Mouse (Mus musculus) cerebellum, adult 2 months (tissue): ENCODE measurements around the gene Pcdh7.

ENCODE experiments used
- CTCF ChIP-seq: fragments of 200-500 bp; IDR thresholded peaks from 2 replicates; pipeline ENCODE4 v1.5.1; 2011; ENCODE audit warnings: low read depth, mild to moderate bottlenecking, control low read depth, low read length, moderate library complexity, borderline replicate concordance; ENCODE audit not compliant: insufficient read depth
- POLR2A ChIP-seq: fragments of 200-500 bp; IDR thresholded peaks from 2 replicates; pipeline ENCODE4 v1.6.1; 2011; ENCODE audit warnings: low read length, control low read depth, borderline replicate concordance; ENCODE audit not compliant: insufficient read depth

- TF ChIP-seq CTCF, result no peak
- TF ChIP-seq POLR2A, result no peak
Measured at GRCm38 (mm10) chr5:57959317-57959716, 241.6 kb downstream of the Pcdh7 start.
